In genomic region chr17:45594195-45594594, GRCm38 (mm10) we compare ENCODE assay signal across 9 mouse cellular contexts. TPM values are rescaled to one million over a fixed set of nuclear protein-coding genes. Genes with fewer than 3 reads are reported as not detected.
A peak's percentile ranks its signal among the peaks of the same experiment; 100 is the strongest.
DNase-seq lines count a peak whose midpoint lies in the region; ATAC-seq and TF ChIP-seq lines count a peak whose summit lies in the region.
"Had no signal": no experiment of that assay in that cellular context is flagged by ENCODE, and none has a peak within 500 bp of the region (broad histone marks: within the 10 kb centered on the region; RNA-seq: fewer than 3 reads in every experiment).

No protein-coding gene starts in this region.

- peak overlapping the region; percentile 63 for H3K4me2 ChIP-seq in forebrain, embryonic 14.5 days (ENCODE audit: low read length)
- peak overlapping the region; percentile 99 for H3K4me2 ChIP-seq in liver, embryonic 11.5 days

- H3K27me3 ChIP-seq in C2C12 (ENCODE audit: control insufficient read depth, insufficient read depth, insufficient read length), result no peaks in the 10 kb centered on the region
- peaks cover 5% of the 10 kb centered on the region; the same call in 1 of the 2 replicates for H3K27me3 ChIP-seq in forebrain, embryonic 14.5 days (replicated peaks; ENCODE audit: control insufficient read depth, insufficient read depth, low read length)
- H3K27me3 ChIP-seq in liver, embryonic 11.5 days (replicated peaks; ENCODE audit: control insufficient read depth, insufficient read depth, low read length), result peaks cover 3% of the 10 kb centered on the region; the same call in 1 of the 2 replicates

- peaks cover 62% of the 10 kb centered on the region for H3K79me2 ChIP-seq in C2C12 (ENCODE audit: control insufficient read depth, insufficient read depth)

- TF ChIP-seq CTCF in C2C12 (IDR thresholded peaks at IDR 0.05; ENCODE audit: control insufficient read depth, insufficient read depth, insufficient read length), result no peak

- peak; percentile 81 for DNase-seq in heart, adult 11 months
- no peak for DNase-seq in heart, adult 18-20 months
- DNase-seq in forebrain, embryonic 14.5 days (ENCODE audit: low spot score), result no peak
- no peak for DNase-seq in liver, embryonic 11.5 days (ENCODE audit: low spot score)
- DNase-seq in layer of hippocampus, adult 11-12 months (ENCODE audit: low spot score), result no peak
- no peak for DNase-seq in right cerebral cortex, postnatal 14 days

- H3K27ac ChIP-seq in forebrain, embryonic 14.5 days (ENCODE audit: low read depth, low read length), result no peak overlapping the region
- H3K27ac ChIP-seq in liver, embryonic 11.5 days (ENCODE audit: low read depth, low read length), result peak overlapping the region; percentile 91

- peaks cover 14% of the 10 kb centered on the region; the same call in 1 of the 2 replicates for H3K4me1 ChIP-seq in forebrain, embryonic 14.5 days (ENCODE audit: control insufficient read depth, insufficient read depth, low read length)
- peaks cover 57% of the 10 kb centered on the region for H3K4me1 ChIP-seq in liver, embryonic 11.5 days (replicated peaks; ENCODE audit: control insufficient read depth, insufficient read depth, low read length)

- ATAC-seq in forebrain, embryonic 14.5 days, result no peak
- ATAC-seq in liver, embryonic 11.5 days (replicated peaks; ENCODE audit: low FRiP score), result no peak
- ATAC-seq in CD4-positive, CD25-positive, alpha-beta regulatory T cell, adult 4 months, result no peak

- peak overlapping the region; percentile 69 for H3K4me3 ChIP-seq in C2C12 (ENCODE audit: insufficient read depth, poor library complexity, severe bottlenecking)
- H3K4me3 ChIP-seq in forebrain, embryonic 14.5 days (ENCODE audit: low read depth, low read length), result peak overlapping the region; percentile 34; the same call in 1 of the 2 replicates
- H3K4me3 ChIP-seq in liver, embryonic 11.5 days (ENCODE audit: low read depth, low read length), result peak overlapping the region; percentile 82

- peak overlapping the region; percentile 58; the same call in 1 of the 2 replicates for H3K9ac ChIP-seq in forebrain, embryonic 14.5 days (ENCODE audit: low read length)
- H3K9ac ChIP-seq in liver, embryonic 11.5 days (ENCODE audit: low read depth, low read length), result peak overlapping the region; percentile 93

- H3ac ChIP-seq in C2C12 (ENCODE audit: control insufficient read depth, insufficient read length, low read depth), result peak overlapping the region; percentile 81

- H3K79me3 ChIP-seq in C2C12 (ENCODE audit: low read depth), result peaks cover 55% of the 10 kb centered on the region

- no peaks in the 10 kb centered on the region for H3K9me3 ChIP-seq in forebrain, embryonic 14.5 days (replicated peaks; ENCODE audit: control insufficient read depth, low read length)
- H3K9me3 ChIP-seq in liver, embryonic 11.5 days (ENCODE audit: control insufficient read depth, low read length), result no peaks in the 10 kb centered on the region

- 48% methylated on average over 8 of the region's 8 CpGs for WGBS in forebrain, embryonic 14.5 days
- 25% methylated on average over 8 of the region's 8 CpGs for WGBS in liver, embryonic 11.5 days

- peaks cover 25% of the 10 kb centered on the region for H3K36me3 ChIP-seq in C2C12 (ENCODE audit: control insufficient read depth, insufficient read depth)
- H3K36me3 ChIP-seq in forebrain, embryonic 14.5 days (ENCODE audit: control insufficient read depth, insufficient read depth, low read length), result no peaks in the 10 kb centered on the region
- H3K36me3 ChIP-seq in liver, embryonic 11.5 days (ENCODE audit: control insufficient read depth, insufficient read depth, low read length), result peaks cover 11% of the 10 kb centered on the region

TF ChIP-seq in C2C12, 6 proteins besides CTCF, POLR2A, EP300 and RAD21:
- TF ChIP-seq MYOG (IDR thresholded peaks at IDR 0.05; ENCODE audit: control insufficient read depth, extremely low read depth, insufficient read length), result no peak
TF ChIP-seq in C2C12: peak in this region for 0.

RNA-seq across cellular contexts. Expression of gene Slc29a1, which starts 5.2 kb away (rescaled TPM):
- total RNA-seq in heart, adult 18-20 months (2021), result 10 to 100 TPM; 65.0 to 67.4 TPM
- polyA plus RNA-seq in C2C12 (2012; fragmentation: generic; extraction: Trizol), result 264 TPM
- 53.0 and 60.9 TPM in 2 replicates for polyA plus RNA-seq in forebrain, embryonic 14.5 days (2014; fragmentation: Nextera tagmentation; extraction: Ambion mirVana)
- polyA plus RNA-seq in liver, embryonic 11.5 days (2014; fragmentation: Nextera tagmentation; extraction: Ambion mirVana), result 277 and 325 TPM in 2 replicates
- 100 to 1,000 TPM in 1 of 2 experiments, 10 to 100 TPM in 1; 88.0 to 154 TPM for polyA plus RNA-seq in CD4-positive, CD25-positive, alpha-beta regulatory T cell, adult 4 months (2017; shearing (Covaris generic))

RNA-seq across cellular contexts. Expression of gene Mymx, which starts 7.7 kb away (rescaled TPM):
- not detected for total RNA-seq in heart, adult 18-20 months (2021)
- polyA plus RNA-seq in C2C12 (2012; fragmentation: generic; extraction: Trizol), result 1.7 TPM
- polyA plus RNA-seq in forebrain, embryonic 14.5 days (2014; fragmentation: Nextera tagmentation; extraction: Ambion mirVana), result not detected in 2 replicates
- 0.62 and 1.0 TPM in 2 replicates for polyA plus RNA-seq in liver, embryonic 11.5 days (2014; fragmentation: Nextera tagmentation; extraction: Ambion mirVana)
- polyA plus RNA-seq in CD4-positive, CD25-positive, alpha-beta regulatory T cell, adult 4 months (2017; shearing (Covaris generic)), result not detected
- polyA plus RNA-seq: cortical plate, adult 2 months had no signal

RNA-seq across cellular contexts. Expression of gene Hsp90ab1, which starts 21.1 kb away (rescaled TPM):
- 1,000 to 10,000 TPM; 1,354 to 1,581 TPM for total RNA-seq in heart, adult 18-20 months (2021)
- polyA plus RNA-seq in C2C12 (2012; fragmentation: generic; extraction: Trizol), result 2,021 TPM
- 1,462 and 1,472 TPM in 2 replicates for polyA plus RNA-seq in forebrain, embryonic 14.5 days (2014; fragmentation: Nextera tagmentation; extraction: Ambion mirVana)
- 1,837 and 1,887 TPM in 2 replicates for polyA plus RNA-seq in liver, embryonic 11.5 days (2014; fragmentation: Nextera tagmentation; extraction: Ambion mirVana)
- polyA plus RNA-seq in CD4-positive, CD25-positive, alpha-beta regulatory T cell, adult 4 months (2017; shearing (Covaris generic)), result 1,000 to 10,000 TPM; 1,172 to 1,222 TPM

RNA-seq across cellular contexts. Expression of gene Slc35b2, which starts 30.5 kb away (rescaled TPM):
- total RNA-seq in heart, adult 18-20 months (2021), result 10 to 100 TPM; 23.4 to 26.0 TPM
- 131 TPM for polyA plus RNA-seq in C2C12 (2012; fragmentation: generic; extraction: Trizol)
- 99.4 and 102 TPM in 2 replicates for polyA plus RNA-seq in forebrain, embryonic 14.5 days (2014; fragmentation: Nextera tagmentation; extraction: Ambion mirVana)
- polyA plus RNA-seq in liver, embryonic 11.5 days (2014; fragmentation: Nextera tagmentation; extraction: Ambion mirVana), result 110 and 116 TPM in 2 replicates
- polyA plus RNA-seq in CD4-positive, CD25-positive, alpha-beta regulatory T cell, adult 4 months (2017; shearing (Covaris generic)), result 10 to 100 TPM; 27.6 to 39.0 TPM

RNA-seq across cellular contexts. Expression of gene Nfkbie, which starts 38.7 kb away (rescaled TPM):
- total RNA-seq in heart, adult 18-20 months (2021), result 1 to 10 TPM; 1.2 to 3.1 TPM
- polyA plus RNA-seq in C2C12 (2012; fragmentation: generic; extraction: Trizol), result 5.3 TPM
- polyA plus RNA-seq in forebrain, embryonic 14.5 days (2014; fragmentation: Nextera tagmentation; extraction: Ambion mirVana), result 3.3 and 4.1 TPM in 2 replicates
- polyA plus RNA-seq in liver, embryonic 11.5 days (2014; fragmentation: Nextera tagmentation; extraction: Ambion mirVana), result 2.5 and 3.0 TPM in 2 replicates
- polyA plus RNA-seq in CD4-positive, CD25-positive, alpha-beta regulatory T cell, adult 4 months (2017; shearing (Covaris generic)), result 10 to 100 TPM; 33.1 to 48.1 TPM
